ENCODE assay signal across 34 mouse cellular contexts in the genomic region with DNA sequence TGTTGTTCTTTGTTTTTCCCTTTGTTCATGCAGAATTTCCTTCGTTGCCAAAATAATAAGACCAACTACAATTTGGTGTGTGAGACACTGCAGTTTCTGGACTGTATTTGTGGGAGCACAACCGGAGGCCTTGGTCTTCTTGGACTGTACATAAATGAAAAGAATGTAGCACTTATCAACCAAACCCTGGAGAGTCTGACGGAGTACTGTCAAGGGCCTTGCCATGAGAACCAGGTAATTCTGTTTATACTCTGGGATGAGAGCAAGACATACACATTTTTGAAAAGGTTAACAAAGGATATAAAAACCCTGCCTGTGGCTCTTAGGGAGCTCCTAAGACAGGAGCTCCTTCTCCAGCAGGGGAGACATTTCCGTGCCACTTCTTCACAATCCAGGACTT.
"Had no signal": no experiment of that assay in that cellular context is flagged by ENCODE, and none has a peak within 500 bp of the region (broad histone marks: within the 10 kb centered on the region; RNA-seq: fewer than 3 reads in every experiment).

No protein-coding gene starts in this region.

- H3K4me3 ChIP-seq: heart, embryonic 10.5 days; heart, embryonic 12.5 days; heart, embryonic 13.5 days; heart, embryonic 15.5 days; hindbrain, embryonic 10.5 days; hindbrain, embryonic 12.5 days; hindbrain, embryonic 13.5 days; hindbrain, embryonic 15.5 days; intestine, embryonic 15.5 days; kidney, embryonic 15.5 days; layer of hippocampus, adult 2 months had no signal

- H3K27me3 ChIP-seq: heart, embryonic 12.5 days; heart, embryonic 13.5 days; heart, embryonic 15.5 days; hindbrain, embryonic 12.5 days; hindbrain, embryonic 13.5 days; hindbrain, embryonic 15.5 days; intestine, embryonic 15.5 days; kidney, embryonic 15.5 days had no signal

- DNase-seq: heart, postnatal 10 days; heart, postnatal 14 days; heart, postnatal 36 days; heart, postnatal 4 days; kidney, adult 11 months; kidney, adult 18-20 months; kidney, adult 2 months; kidney, adult 8-10 months; kidney, adult 9 months; kidney, postnatal 10 days; kidney, postnatal 14 days; kidney, postnatal 36 days; kidney, postnatal 4 days; layer of hippocampus, adult 9-11 months; layer of hippocampus, postnatal 36 days had no signal

- H3K27ac ChIP-seq: heart, embryonic 10.5 days; heart, embryonic 13.5 days; heart, embryonic 15.5 days; hindbrain, embryonic 10.5 days; hindbrain, embryonic 12.5 days; hindbrain, embryonic 13.5 days; hindbrain, embryonic 14.5 days; hindbrain, embryonic 15.5 days; hindbrain, postnatal 0 days; intestine, embryonic 15.5 days; kidney, embryonic 15.5 days; kidney, postnatal 0 days; layer of hippocampus, adult 2 months had no signal

- H3K9ac ChIP-seq: heart, embryonic 12.5 days; heart, embryonic 13.5 days; heart, embryonic 15.5 days; hindbrain, embryonic 12.5 days; hindbrain, embryonic 13.5 days; hindbrain, embryonic 14.5 days; hindbrain, embryonic 15.5 days; intestine, embryonic 15.5 days; kidney, embryonic 15.5 days had no signal

- H3K9me3 ChIP-seq: heart, embryonic 10.5 days; heart, embryonic 12.5 days; heart, embryonic 13.5 days; heart, embryonic 15.5 days; hindbrain, embryonic 10.5 days; hindbrain, embryonic 12.5 days; hindbrain, embryonic 13.5 days; hindbrain, embryonic 15.5 days; intestine, embryonic 15.5 days; kidney, embryonic 15.5 days had no signal

- H3K4me2 ChIP-seq: heart, embryonic 11.5 days; heart, embryonic 12.5 days; heart, embryonic 13.5 days; heart, embryonic 15.5 days; hindbrain, embryonic 12.5 days; hindbrain, embryonic 13.5 days; hindbrain, embryonic 14.5 days; hindbrain, embryonic 15.5 days; intestine, embryonic 15.5 days; kidney, embryonic 15.5 days had no signal

- H3K36me3 ChIP-seq: hindbrain, embryonic 12.5 days; hindbrain, embryonic 13.5 days; hindbrain, embryonic 15.5 days; intestine, embryonic 15.5 days had no signal

- H3K4me1 ChIP-seq: hindbrain, embryonic 10.5 days; hindbrain, embryonic 12.5 days; hindbrain, embryonic 13.5 days; hindbrain, embryonic 15.5 days; intestine, embryonic 15.5 days; kidney, embryonic 15.5 days had no signal

- ATAC-seq: hindbrain, embryonic 16.5 days; hindbrain, postnatal 0 days; inflammation-experienced regulatory T-cells, adult 6 months; intestine, embryonic 15.5 days; intestine, embryonic 16.5 days; intestine, postnatal 0 days had no signal
